Mouse (Mus musculus) spleen, adult 2 months (tissue): ENCODE measurements around the gene Vldlr. TPM values are rescaled to one million over a fixed set of nuclear protein-coding genes. Genes with fewer than 3 reads are reported as not detected.

Experiments
- DNase-seq, 2 experiments: peaks; one replicate each; pipeline versions ENCODE4 v3.0.0 to v3.0.0-alpha.2; 2012 to 2021; ENCODE audit warnings: low spot score in 2 of 2, low read depth in 1 of 2
- H3K27ac ChIP-seq: fragments of 200-500 bp; 2 replicates; pipeline ENCODE4 v1.5.1; 2012; ENCODE audit warnings: low read length, inconsistent platforms; ENCODE audit not compliant: insufficient read depth
- H3K27me3 ChIP-seq: fragments of 200-500 bp; 2 replicates; pipeline ENCODE4 v1.6.1; 2012; ENCODE audit warnings: mild to moderate bottlenecking, moderate library complexity, low read length, inconsistent platforms; ENCODE audit not compliant: control insufficient read depth, insufficient read depth
- H3K36me3 ChIP-seq: fragments of 200-500 bp; 2 replicates; pipeline ENCODE4 v1.6.1; 2012; ENCODE audit warnings: mild to moderate bottlenecking, low read length, inconsistent platforms; ENCODE audit not compliant: control insufficient read depth, insufficient read depth
- H3K4me1 ChIP-seq: fragments of 200-500 bp; 2 replicates; pipeline ENCODE4 v1.6.1; 2011; ENCODE audit warnings: inconsistent platforms; ENCODE audit not compliant: control insufficient read depth, insufficient read depth, insufficient read length
- H3K4me3 ChIP-seq: fragments of 200-500 bp; 2 replicates; pipeline ENCODE4 v1.5.1; 2011; ENCODE audit warnings: mild to moderate bottlenecking, inconsistent platforms; ENCODE audit not compliant: insufficient read depth, insufficient read length; ENCODE audit errors: extremely low read depth
- CTCF ChIP-seq: fragments of 200-500 bp; IDR thresholded peaks from 2 replicates; pipeline ENCODE4 v1.5.1; 2011; ENCODE audit warnings: mild to moderate bottlenecking, inconsistent platforms; ENCODE audit not compliant: insufficient read depth, insufficient read length, insufficient replicate concordance; ENCODE audit errors: extremely low read depth
- POLR2A ChIP-seq: fragments of 200-500 bp; IDR thresholded peaks from 2 replicates; pipeline ENCODE4 v1.6.1; 2011; ENCODE audit warnings: low read depth, low read length, inconsistent platforms
- WGBS: fragments of 180-500 bp; shearing (Covaris S2); methylation state at CpG from one replicate; pipeline ENCODE4 v1.1.7; 2018; 5-methylcytosine and 5-hydroxymethylcytosine counted together
- polyA plus RNA-seq: library from polyadenylated mRNA; depleted of rRNA; stranded (reverse); fragments of >200 nt; gene quantifications from 2 replicates; pipeline ENCODE4 v1.2.3, GENCODE M21; 2012; rRNA removed

The Vldlr gene
- polyA plus RNA-seq, 1 experiment: 1.4 TPM

GRCm38 (mm10) chr19:27260102-27260501, 43.8 kb downstream of the Vldlr start:
- no peaks in the 10 kb centered on the region for H3K27me3 ChIP-seq
- TF ChIP-seq CTCF (no peak), POLR2A (no peak)
- WGBS: 84% methylated on average over 4 of the region's 4 CpGs
- no peak overlapping the region for H3K27ac ChIP-seq
- no peaks in the 10 kb centered on the region for H3K4me1 ChIP-seq
- DNase-seq: no peak
- H3K4me3 ChIP-seq: no peak overlapping the region
- no peaks in the 10 kb centered on the region for H3K36me3 ChIP-seq

- 85% methylated on average over 8 of the region's 8 CpGs for WGBS
- H3K4me3 ChIP-seq: no peak overlapping the region
- no peak overlapping the region for H3K27ac ChIP-seq
- TF ChIP-seq POLR2A (no peak), CTCF (no peak)
- no peaks in the 10 kb centered on the region for H3K27me3 ChIP-seq
- no peak for DNase-seq
- no peaks in the 10 kb centered on the region for H3K4me1 ChIP-seq
- no peaks in the 10 kb centered on the region for H3K36me3 ChIP-seq
Measured at GRCm38 (mm10) chr19:27260621-27261278, 44.5 kb downstream of the Vldlr start.

- no peak for DNase-seq
- Histone ChIP-seq H3K27me3 (no peaks in the 10 kb centered on the region), H3K27ac (no peak overlapping the region), H3K4me3 (no peak overlapping the region), H3K4me1 (no peaks in the 10 kb centered on the region), H3K36me3 (no peaks in the 10 kb centered on the region)
- TF ChIP-seq POLR2A (no peak), CTCF (no peak)
- 85% methylated on average over 3 of the region's 3 CpGs for WGBS
Measured at GRCm38 (mm10) chr19:27262141-27262540, 45.9 kb downstream of the Vldlr start.

DNA sequence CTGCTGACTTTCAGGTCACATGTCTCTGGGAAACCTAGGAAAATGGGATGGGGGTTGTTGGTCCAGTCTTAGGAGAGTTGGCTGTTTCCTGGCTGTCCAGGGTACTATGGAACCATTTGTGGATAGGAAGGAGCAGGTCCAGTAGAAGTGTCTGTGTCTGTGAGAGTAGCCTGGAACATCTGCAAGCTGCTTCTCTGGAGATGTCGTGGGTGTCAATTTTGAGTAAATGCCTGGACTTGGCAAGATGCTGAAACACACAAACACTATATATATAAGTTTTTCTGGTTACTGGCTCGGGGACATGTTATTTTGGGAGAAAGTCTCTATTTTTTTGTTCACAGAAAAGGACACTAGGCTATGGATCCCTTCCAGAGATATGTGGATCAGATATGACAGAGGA, 57.1 kb downstream of the Vldlr start:
- DNase-seq: no peak
- H3K27me3 ChIP-seq: no peaks in the 10 kb centered on the region
- no peaks in the 10 kb centered on the region for H3K4me1 ChIP-seq
- TF ChIP-seq CTCF (no peak), POLR2A (no peak)
- H3K27ac ChIP-seq: no peak overlapping the region
- WGBS: 71% methylated on average over 2 of the region's 2 CpGs
- no peaks in the 10 kb centered on the region for H3K36me3 ChIP-seq
- H3K4me3 ChIP-seq: no peak overlapping the region

DNA sequence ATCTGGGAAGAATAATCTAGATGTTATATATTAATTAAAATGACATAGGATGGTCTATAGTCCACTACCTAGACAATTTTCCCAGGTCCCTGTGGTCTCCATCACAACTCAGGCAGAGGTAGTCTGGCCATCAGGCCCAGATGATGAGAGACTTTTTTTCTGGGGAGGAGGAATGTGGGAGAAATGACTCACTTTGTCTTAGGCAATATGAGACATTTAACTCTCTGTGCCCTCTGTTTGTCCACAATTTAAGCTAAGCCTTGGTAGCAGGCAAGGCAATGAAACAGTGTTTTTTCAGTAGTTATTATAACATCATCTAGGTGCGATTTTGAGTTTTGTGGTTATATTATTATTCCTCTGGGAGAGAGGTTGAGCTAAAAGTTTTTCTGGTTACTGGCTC, 58.1 kb downstream of the Vldlr start:
- Histone ChIP-seq H3K27me3 (no peaks in the 10 kb centered on the region), H3K27ac (no peak overlapping the region), H3K36me3 (no peaks in the 10 kb centered on the region), H3K4me1 (no peaks in the 10 kb centered on the region), H3K4me3 (no peak overlapping the region)
- no peak for DNase-seq
- TF ChIP-seq CTCF (no peak), POLR2A (no peak)
- WGBS: 77% methylated on average over 1 of the region's 1 CpGs

GRCm38 (mm10) chr19:27279174-27279573, 62.9 kb downstream of the Vldlr start:
- WGBS: 92% methylated on average over 2 of the region's 2 CpGs
- no peak for DNase-seq
- TF ChIP-seq POLR2A (no peak), CTCF (no peak)

More at GRCm38 (mm10) chr19:27279174-27279573, 62.9 kb downstream of the Vldlr start:
- Histone ChIP-seq H3K36me3 (no peaks in the 10 kb centered on the region), H3K4me1 (no peaks in the 10 kb centered on the region), H3K27ac (no peak overlapping the region), H3K4me3 (no peak overlapping the region), H3K27me3 (no peaks in the 10 kb centered on the region)

Other genes starting within 250 kb of the Vldlr start
- not detected in 2 replicates for gene Kcnv2, start 106.1 kb downstream of the Vldlr start, polyA plus RNA-seq
- 10.5 and 14.2 TPM in 2 replicates for gene Pum3, start 213.3 kb downstream of the Vldlr start, polyA plus RNA-seq